Mouse (Mus musculus) heart, embryonic 10.5 days (tissue): ENCODE measurements around the gene Lamb3. TPM values are rescaled to one million over a fixed set of nuclear protein-coding genes. Genes with fewer than 3 reads are reported as not detected.
A peak's percentile ranks its signal among the peaks of the same experiment; 100 is the strongest.

Source experiments
- DNase-seq: peaks from one replicate; pipeline ENCODE4 v3.0.0-alpha.2; 2017; ENCODE audit warnings: low spot score
- H3K27ac ChIP-seq: fragments of 300-500 bp; sonication (generic); 2 replicates; pipeline ENCODE4 v1.5.1; 2016; ENCODE audit warnings: mild to moderate bottlenecking
- H3K27me3 ChIP-seq: fragments of 300-500 bp; sonication (generic); 2 replicates; pipeline ENCODE4 v1.6.1; 2016; ENCODE audit warnings: mild to moderate bottlenecking; ENCODE audit not compliant: poor library complexity, insufficient read depth, severe bottlenecking
- H3K36me3 ChIP-seq: fragments of 300-500 bp; sonication (generic); 2 replicates; pipeline ENCODE4 v1.6.1; 2016; ENCODE audit warnings: mild to moderate bottlenecking, moderate library complexity
- H3K4me1 ChIP-seq: fragments of 300-500 bp; sonication (generic); 2 replicates; pipeline ENCODE4 v1.6.1; 2016; ENCODE audit warnings: mild to moderate bottlenecking
- H3K4me3 ChIP-seq: fragments of 300-500 bp; sonication (generic); 2 replicates; pipeline ENCODE4 v1.5.1; 2016; ENCODE audit warnings: mild to moderate bottlenecking, moderate library complexity
- H3K9me3 ChIP-seq: fragments of 300-500 bp; sonication (generic); 2 replicates; pipeline ENCODE4 v1.6.1; 2016; ENCODE audit warnings: mild to moderate bottlenecking, moderate library complexity
- WGBS: fragments of 180-500 bp; shearing (Covaris S2); methylation state at CpG from one replicate; pipeline ENCODE4 v1.1.7; 2016; 5-methylcytosine and 5-hydroxymethylcytosine counted together
- polyA plus RNA-seq: library from polyadenylated mRNA; unstranded; fragments of >200 nt; fragmentation: Nextera tagmentation; extraction: Ambion mirVana; gene quantifications from 2 replicates; pipeline ENCODE4 v1.2.1, GENCODE M21; 2016

Gene Lamb3
- polyA plus RNA-seq, 1 experiment from 2014 or later = 1.7 TPM

DNA sequence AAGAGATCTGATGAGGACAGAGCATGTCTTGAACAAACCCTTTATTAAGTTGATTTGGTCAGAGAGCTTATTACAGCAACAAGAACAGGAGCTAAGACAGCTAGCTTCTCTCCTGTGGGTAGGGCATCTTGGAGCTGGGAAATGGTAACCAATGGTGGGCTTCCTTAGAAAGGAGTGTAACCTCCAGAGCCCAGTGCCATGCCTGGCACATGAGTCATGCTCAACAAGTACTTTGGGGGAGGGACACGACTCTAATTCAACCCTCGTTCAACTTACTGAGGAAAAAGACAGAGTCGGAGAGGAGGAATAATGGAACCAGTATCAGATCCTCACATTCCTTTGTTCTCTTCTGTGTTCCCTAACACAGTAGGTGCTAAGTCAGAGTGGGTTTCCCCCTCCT, 112.2 kb downstream of the Lamb3 start:
- H3K27me3 ChIP-seq = no peaks in the 10 kb centered on the region
- H3K4me3 ChIP-seq = no peak overlapping the region
- WGBS = 59% methylated on average over 3 of the region's 3 CpGs
- DNase-seq = no peak
- H3K36me3 ChIP-seq = no peaks in the 10 kb centered on the region
- H3K27ac ChIP-seq = no peak overlapping the region; the same call in 1 of the 2 replicates
- no peaks in the 10 kb centered on the region for H3K9me3 ChIP-seq
- H3K4me1 ChIP-seq = peaks cover 46% of the 10 kb centered on the region

DNA sequence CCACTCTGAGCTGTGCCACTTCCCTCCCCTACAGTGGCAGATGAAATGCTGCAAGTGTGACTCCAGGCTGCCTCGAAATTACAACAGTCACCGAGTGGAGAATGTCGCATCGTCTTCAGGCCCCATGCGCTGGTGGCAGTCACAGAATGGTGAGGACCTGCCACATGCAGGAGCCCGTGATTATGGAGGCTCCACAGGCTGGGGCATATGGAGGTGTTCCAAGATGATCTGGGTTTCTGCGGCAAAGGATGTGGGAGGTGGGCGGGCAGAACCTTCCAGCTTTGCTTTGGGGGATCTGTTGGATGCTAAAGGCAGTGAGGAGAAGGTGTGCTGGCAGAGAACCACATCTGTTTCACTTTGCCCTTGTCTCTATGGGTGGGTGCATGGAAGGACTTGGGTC, 112.9 kb downstream of the Lamb3 start:
- 82% methylated on average over 8 of the region's 8 CpGs for WGBS
- Histone ChIP-seq H3K9me3 (no peaks in the 10 kb centered on the region), H3K4me1 (peaks cover 39% of the 10 kb centered on the region), H3K36me3 (no peaks in the 10 kb centered on the region), H3K27ac (no peak overlapping the region), H3K27me3 (no peaks in the 10 kb centered on the region), H3K4me3 (no peak overlapping the region)
- DNase-seq = no peak

GRCm38 (mm10) chr1:193323686-193324085, 116.2 kb downstream of the Lamb3 start:
- WGBS = 86% methylated on average over 6 of the region's 6 CpGs
- Histone ChIP-seq H3K27me3 (peaks cover 4% of the 10 kb centered on the region; the same call in 1 of the 2 replicates), H3K36me3 (no peaks in the 10 kb centered on the region), H3K27ac (no peak overlapping the region), H3K4me3 (no peak overlapping the region), H3K4me1 (peaks cover 17% of the 10 kb centered on the region), H3K9me3 (no peaks in the 10 kb centered on the region)
- DNase-seq = no peak

GRCm38 (mm10) chr1:193324224-193324623, 116.7 kb downstream of the Lamb3 start:
- peaks cover 17% of the 10 kb centered on the region for H3K4me1 ChIP-seq
- no peak for DNase-seq
- 40% methylated on average over 2 of the region's 2 CpGs for WGBS
- H3K36me3 ChIP-seq = no peaks in the 10 kb centered on the region
- peaks cover 6% of the 10 kb centered on the region; the same call in 1 of the 2 replicates for H3K27me3 ChIP-seq
- no peak overlapping the region for H3K4me3 ChIP-seq
- H3K9me3 ChIP-seq = no peaks in the 10 kb centered on the region
- no peak overlapping the region for H3K27ac ChIP-seq

GRCm38 (mm10) chr1:193325891-193326290, 118.4 kb downstream of the Lamb3 start:
- H3K27ac ChIP-seq = no peak overlapping the region
- H3K36me3 ChIP-seq = no peaks in the 10 kb centered on the region
- no peaks in the 10 kb centered on the region for H3K9me3 ChIP-seq
- H3K4me3 ChIP-seq = no peak overlapping the region
- H3K4me1 ChIP-seq = peaks cover 24% of the 10 kb centered on the region
- no peak for DNase-seq
- WGBS = 84% methylated on average over 6 of the region's 6 CpGs
- H3K27me3 ChIP-seq = peaks cover 19% of the 10 kb centered on the region

GRCm38 (mm10) chr1:193326456-193327145, 119.1 kb downstream of the Lamb3 start:
- 66% methylated on average over 7 of the region's 7 CpGs for WGBS
- peaks cover 25% of the 10 kb centered on the region for H3K27me3 ChIP-seq
- no peak for DNase-seq
- H3K27ac ChIP-seq = no peak overlapping the region
- no peaks in the 10 kb centered on the region for H3K9me3 ChIP-seq
- no peaks in the 10 kb centered on the region for H3K36me3 ChIP-seq
- H3K4me3 ChIP-seq = no peak overlapping the region
- peaks cover 24% of the 10 kb centered on the region for H3K4me1 ChIP-seq

DNA sequence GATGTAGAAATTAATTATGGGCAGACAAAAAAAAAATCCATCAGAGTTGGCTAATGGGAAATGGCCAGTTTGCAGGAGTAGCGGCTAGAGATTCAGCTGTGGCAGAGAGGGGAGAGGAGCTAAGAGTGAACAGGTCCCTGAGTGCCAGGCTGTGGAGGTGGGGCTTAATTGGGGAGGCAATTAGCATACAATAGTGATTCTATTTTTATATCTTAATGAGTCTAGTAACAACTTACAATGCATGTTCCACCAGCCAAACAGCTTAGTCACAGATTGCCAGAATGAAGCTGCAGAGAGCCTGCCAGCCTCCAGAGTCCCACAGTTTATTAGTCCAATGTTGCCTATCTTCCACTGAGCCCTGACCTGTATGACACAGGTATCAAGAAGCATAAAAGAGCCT, 119.7 kb downstream of the Lamb3 start:
- Histone ChIP-seq H3K36me3 (no peaks in the 10 kb centered on the region), H3K4me1 (peaks cover 29% of the 10 kb centered on the region), H3K4me3 (no peak overlapping the region), H3K9me3 (no peaks in the 10 kb centered on the region), H3K27me3 (peaks cover 25% of the 10 kb centered on the region), H3K27ac (no peak overlapping the region)
- DNase-seq = no peak
- WGBS = 85% methylated on average over 1 of the region's 1 CpGs

DNA sequence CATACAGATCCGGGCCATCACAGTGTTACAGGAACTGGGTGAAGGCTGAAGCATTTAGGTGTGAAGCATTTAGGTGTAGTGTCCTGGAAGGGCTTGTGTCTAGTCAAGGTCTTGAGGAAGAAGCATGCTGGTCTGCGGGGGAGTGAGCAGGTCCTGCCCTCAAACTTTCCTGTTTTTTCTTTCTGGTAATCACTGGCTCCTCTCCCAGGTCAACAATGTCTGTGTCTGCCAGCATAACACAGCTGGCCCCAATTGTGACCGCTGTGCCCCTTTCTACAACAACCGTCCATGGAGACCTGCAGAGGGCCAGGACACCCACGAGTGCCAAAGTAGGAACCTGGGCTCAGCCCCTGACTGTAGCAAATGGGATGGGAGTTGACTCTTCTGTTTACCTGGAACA, 120.2 kb downstream of the Lamb3 start:
- H3K27ac ChIP-seq = no peak overlapping the region
- no peak overlapping the region for H3K4me3 ChIP-seq
- WGBS = 64% methylated on average over 5 of the region's 5 CpGs
- H3K36me3 ChIP-seq = no peaks in the 10 kb centered on the region
- H3K4me1 ChIP-seq = peaks cover 34% of the 10 kb centered on the region
- peaks cover 25% of the 10 kb centered on the region for H3K27me3 ChIP-seq
- H3K9me3 ChIP-seq = no peaks in the 10 kb centered on the region
- no peak for DNase-seq

GRCm38 (mm10) chr1:193329557-193329956, 122.1 kb downstream of the Lamb3 start:
- H3K27me3 ChIP-seq = peaks cover 25% of the 10 kb centered on the region
- 82% methylated on average over 9 of the region's 9 CpGs for WGBS
- H3K4me3 ChIP-seq = no peak overlapping the region
- DNase-seq = no peak
- no peaks in the 10 kb centered on the region for H3K9me3 ChIP-seq
- no peaks in the 10 kb centered on the region for H3K36me3 ChIP-seq
- H3K4me1 ChIP-seq = peaks cover 39% of the 10 kb centered on the region
- 0 out of 2 replicates have a peak overlapping the region, but pooled peaks have one; percentile 43 for H3K27ac ChIP-seq

- DNase-seq = peak; percentile 87
- Histone ChIP-seq H3K9me3 (no peaks in the 10 kb centered on the region), H3K4me1 (peaks cover 45% of the 10 kb centered on the region), H3K4me3 (no peak overlapping the region), H3K27ac (0 out of 2 replicates have a peak overlapping the region, but pooled peaks have one; percentile 43), H3K36me3 (no peaks in the 10 kb centered on the region), H3K27me3 (peaks cover 25% of the 10 kb centered on the region)
- 39% methylated on average over 10 of the region's 10 CpGs for WGBS
These were observed 122.7 kb downstream of the Lamb3 start for GRCm38 (mm10) chr1:193330172-193330571.

DNA sequence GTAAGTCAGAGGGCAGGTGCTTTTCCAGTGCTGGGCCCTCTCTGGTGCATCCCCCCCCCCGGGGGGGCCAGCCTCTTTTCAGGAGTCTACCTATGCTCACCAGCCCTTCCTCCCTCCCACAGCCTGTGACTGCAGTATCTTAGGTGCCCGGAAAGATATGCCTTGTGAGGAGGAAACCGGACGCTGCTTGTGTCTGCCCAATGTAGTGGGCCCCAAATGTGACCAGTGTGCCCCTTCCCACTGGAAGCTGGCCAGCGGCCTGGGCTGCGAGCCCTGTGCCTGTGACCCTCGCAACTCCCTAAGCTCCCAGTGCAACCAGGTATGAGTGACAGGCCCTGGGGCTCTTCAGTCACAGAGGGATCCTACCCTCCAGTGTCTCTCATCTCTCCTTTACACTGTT, 123.1 kb downstream of the Lamb3 start:
- 83% methylated on average over 7 of the region's 7 CpGs for WGBS
- Histone ChIP-seq H3K4me3 (no peak overlapping the region), H3K9me3 (no peaks in the 10 kb centered on the region), H3K27ac (no peak overlapping the region), H3K4me1 (peaks cover 50% of the 10 kb centered on the region), H3K36me3 (no peaks in the 10 kb centered on the region), H3K27me3 (peaks cover 25% of the 10 kb centered on the region)
- DNase-seq = no peak

GRCm38 (mm10) chr1:193332018-193332417, 124.5 kb downstream of the Lamb3 start:
- DNase-seq = no peak
- WGBS = 85% methylated on average over 13 of the region's 13 CpGs
- peaks cover 53% of the 10 kb centered on the region for H3K4me1 ChIP-seq

DNA sequence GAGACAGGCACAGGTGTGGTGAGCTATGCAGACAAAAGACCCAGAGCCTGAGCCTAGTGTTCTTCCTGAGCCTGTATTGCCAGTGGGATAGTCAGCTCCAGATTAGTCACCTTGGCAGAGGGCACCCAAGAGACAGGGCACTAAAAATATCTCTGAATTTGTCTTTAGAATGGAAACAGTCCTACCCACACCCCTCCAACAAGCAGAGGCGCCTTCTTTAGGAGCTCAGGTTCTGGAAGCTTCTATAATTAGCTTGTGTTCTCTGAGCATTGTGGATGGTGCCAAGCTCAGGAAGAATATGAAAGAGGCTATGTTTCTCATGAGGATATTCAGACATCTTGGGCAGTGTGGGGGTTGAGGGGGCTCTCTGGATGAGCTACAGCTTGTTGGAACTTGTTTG, 125.2 kb downstream of the Lamb3 start:
- Histone ChIP-seq H3K4me3 (no peak overlapping the region), H3K27me3 (peaks cover 34% of the 10 kb centered on the region), H3K9me3 (no peaks in the 10 kb centered on the region), H3K27ac (no peak overlapping the region), H3K36me3 (no peaks in the 10 kb centered on the region), H3K4me1 (peaks cover 60% of the 10 kb centered on the region)
- WGBS = 48% methylated on average over 1 of the region's 1 CpGs
- no peak for DNase-seq

More at GRCm38 (mm10) chr1:193332018-193332417, 124.5 kb downstream of the Lamb3 start:
- Histone ChIP-seq H3K27ac (no peak overlapping the region), H3K4me3 (no peak overlapping the region), H3K36me3 (no peaks in the 10 kb centered on the region), H3K27me3 (peaks cover 30% of the 10 kb centered on the region), H3K9me3 (no peaks in the 10 kb centered on the region)

DNA sequence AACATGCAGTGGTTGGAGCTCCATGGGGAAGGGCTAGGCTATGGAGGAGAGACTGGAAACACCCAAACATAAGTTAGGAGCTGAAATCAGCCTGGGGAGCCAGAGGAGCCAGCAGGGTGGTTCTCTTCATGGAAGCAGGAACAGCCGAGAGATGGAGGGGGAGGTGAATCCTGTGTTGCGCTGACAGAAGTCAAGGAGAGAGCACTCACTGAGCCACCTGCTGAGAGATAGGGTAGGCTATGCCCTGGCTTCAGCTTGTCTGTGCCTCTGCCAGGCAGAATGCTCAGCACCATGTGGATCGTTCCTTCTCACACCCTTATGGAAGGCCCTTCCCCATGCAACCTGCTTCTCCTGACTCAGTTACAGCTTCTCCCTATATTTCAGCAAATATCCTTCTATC, 126.3 kb downstream of the Lamb3 start:
- H3K4me1 ChIP-seq = peaks cover 70% of the 10 kb centered on the region
- peak overlapping the region; percentile 71; the same call in 1 of the 2 replicates for H3K27ac ChIP-seq

More for the DNA sequence above, 126.3 kb downstream of the Lamb3 start:
- Histone ChIP-seq H3K36me3 (no peaks in the 10 kb centered on the region), H3K4me3 (no peak overlapping the region), H3K9me3 (no peaks in the 10 kb centered on the region), H3K27me3 (peaks cover 29% of the 10 kb centered on the region)
- no peak for DNase-seq
- 50% methylated on average over 3 of the region's 3 CpGs for WGBS
